Mouse (Mus musculus) brain, embryonic 14.5 days (tissue): Measurements from ENCODE around the gene Arid5a. TPM values are rescaled to one million over a fixed set of nuclear protein-coding genes. Genes with fewer than 3 reads are reported as not detected.

Experiments used
- DNase-seq: peaks from one replicate; pipeline ENCODE4 v3.0.0-alpha.2; 2011; ENCODE audit warnings: low read depth
- CTCF ChIP-seq: fragments of 200-500 bp; IDR thresholded peaks from 2 replicates; pipeline ENCODE4 v1.5.1; 2012; ENCODE audit warnings: inconsistent platforms, mild to moderate bottlenecking, moderate library complexity, borderline replicate concordance; ENCODE audit not compliant: insufficient read depth, insufficient read length; ENCODE audit errors: extremely low read depth
- POLR2A ChIP-seq: fragments of 200-500 bp; IDR thresholded peaks from 2 replicates; pipeline ENCODE4 v1.6.1; 2012; ENCODE audit warnings: mild to moderate bottlenecking, inconsistent platforms, borderline replicate concordance; ENCODE audit not compliant: poor library complexity, insufficient read depth, insufficient read length, severe bottlenecking; ENCODE audit errors: extremely low read depth
- polyA plus RNA-seq: library from polyadenylated mRNA; depleted of rRNA; stranded (reverse); fragments of >200 nt; gene quantifications from 2 replicates; pipeline ENCODE4 v1.2.3, GENCODE M21; 2012; rRNA removed

The Arid5a gene
- polyA plus RNA-seq, result 1.8 and 2.8 TPM in 2 replicates

DNA sequence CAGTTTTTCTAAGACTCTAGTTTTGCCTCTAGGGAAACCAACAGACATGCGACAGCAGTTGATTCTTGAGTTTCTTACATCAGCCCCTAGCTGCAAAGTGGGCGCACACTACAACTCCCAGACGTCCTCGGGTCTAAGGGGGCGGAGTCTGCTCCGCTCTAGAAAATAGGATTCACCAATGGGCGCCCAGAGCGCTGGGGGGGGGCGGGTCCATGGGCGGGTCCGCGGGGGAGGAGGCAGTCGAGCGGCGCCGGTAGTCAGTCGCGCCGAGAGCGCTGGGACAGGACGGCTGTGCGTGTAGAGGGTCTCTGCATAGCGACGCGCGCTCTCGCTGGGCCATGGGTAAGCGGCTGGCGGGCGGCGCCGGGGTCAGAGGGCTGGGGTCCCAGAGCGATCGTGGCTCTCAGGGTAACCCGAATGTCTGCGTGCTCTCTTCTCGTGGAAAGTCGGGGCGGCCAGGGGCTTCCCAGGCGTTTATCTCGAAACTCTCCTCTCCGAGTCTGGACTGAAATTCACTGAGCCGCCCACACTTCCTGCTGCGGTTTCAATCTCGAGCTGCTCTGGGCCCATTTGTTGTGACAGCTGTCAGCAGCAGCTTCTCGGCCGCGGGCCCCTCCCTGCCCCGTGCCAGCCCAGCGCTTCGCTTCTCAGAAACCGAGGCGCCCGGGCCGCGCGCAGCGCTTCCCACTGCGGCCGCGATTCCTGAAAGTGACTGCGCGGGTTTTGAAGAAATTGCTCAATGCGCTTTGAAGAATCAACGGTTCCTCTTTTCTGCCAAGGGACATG lies at the start of gene Arid5a:
Gene Arid5a, plus strand, starts transcription at position 239 of the 786 bp plus-strand sequence.
- no peak for TF ChIP-seq CTCF
- peak; percentile 100 for TF ChIP-seq POLR2A
- DNase-seq, result peak; percentile 98

DNA sequence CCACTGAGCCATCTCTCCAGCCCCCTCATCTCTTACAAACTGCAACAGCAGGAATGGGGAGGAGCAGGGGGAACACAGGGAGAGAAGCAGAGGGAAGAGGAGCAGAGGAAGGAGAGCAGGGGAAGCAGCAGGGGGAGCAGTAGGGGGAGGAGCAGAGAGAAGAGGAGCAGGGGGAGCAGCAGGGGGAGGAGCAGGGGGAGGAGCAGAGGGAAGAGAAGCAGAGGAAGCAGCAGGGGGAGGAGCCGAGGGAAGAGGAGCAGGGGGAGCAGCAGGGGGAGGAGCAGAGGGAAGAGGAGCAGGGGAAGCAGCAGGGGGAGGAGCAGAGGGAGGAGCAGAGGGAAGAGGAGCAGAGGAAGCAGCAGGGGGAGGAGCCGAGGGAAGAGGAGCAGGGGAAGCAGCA lies 48.9 kb upstream of the Arid5a start:
- TF ChIP-seq CTCF, result no peak
- no peak for TF ChIP-seq POLR2A
- no peak for DNase-seq

- no peak for DNase-seq
- no peak for TF ChIP-seq POLR2A
- TF ChIP-seq CTCF, result no peak
Measured at GRCm38 (mm10) chr1:36259281-36259680, 48.3 kb upstream of the Arid5a start.

DNA sequence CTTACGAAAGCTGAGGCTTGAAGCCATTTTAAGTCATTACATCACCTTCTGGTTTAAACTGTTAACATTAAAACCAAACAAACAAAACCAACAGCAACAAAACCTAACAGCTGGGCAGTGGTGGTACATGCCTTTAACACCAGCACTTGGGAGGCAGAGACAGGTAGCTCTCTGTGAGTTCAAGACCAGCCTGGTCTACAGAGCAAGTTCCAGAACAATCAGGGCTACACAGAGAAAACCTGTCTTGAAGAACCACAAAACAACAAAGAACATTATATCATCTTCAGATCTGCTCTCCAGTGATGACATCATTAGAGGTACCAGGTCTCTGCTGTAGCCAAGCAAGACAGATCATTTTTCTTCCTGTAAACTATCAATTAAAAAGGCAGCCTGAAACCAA lies 47.1 kb upstream of the Arid5a start:
- DNase-seq, result no peak
- TF ChIP-seq CTCF (no peak), POLR2A (no peak)

DNA sequence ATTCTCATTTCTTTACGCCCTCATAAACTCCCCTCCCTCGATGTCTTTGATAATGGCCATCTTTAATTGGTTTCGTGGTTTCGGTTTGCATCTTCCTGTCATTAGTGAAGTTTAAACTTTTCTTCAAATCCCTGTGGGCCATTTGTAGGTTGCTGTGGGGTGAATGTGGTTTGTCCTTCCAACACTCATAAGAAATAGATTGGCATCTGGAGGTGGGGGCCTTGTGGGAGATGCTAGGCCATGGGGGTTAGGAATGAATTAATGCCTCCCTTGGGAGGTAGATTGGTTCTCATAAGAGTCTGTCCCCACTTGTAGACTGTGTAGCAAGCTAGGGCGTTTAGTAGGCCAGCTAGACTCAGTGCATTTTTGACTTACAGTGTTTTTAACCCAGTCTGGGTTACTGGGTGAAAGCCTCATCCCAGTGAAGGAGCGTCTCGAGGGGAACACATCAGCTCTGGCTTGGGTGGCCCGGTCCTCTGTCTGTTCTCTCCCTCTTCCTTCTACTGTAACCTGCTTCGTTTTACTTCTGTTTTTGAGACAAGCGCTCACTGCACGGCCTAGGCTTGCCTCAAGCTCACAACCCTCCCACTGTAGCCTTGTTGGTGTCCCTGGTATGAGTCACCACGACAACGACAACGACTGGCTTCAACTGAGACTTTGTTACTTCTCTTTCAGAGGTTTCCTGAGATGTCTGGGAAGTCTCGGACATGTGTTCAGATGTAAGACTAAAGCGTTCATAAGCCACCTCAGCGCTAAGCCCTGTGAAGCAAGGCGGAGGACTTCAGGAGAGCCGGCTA lies 45.6 kb upstream of the Arid5a start:
- TF ChIP-seq POLR2A (no peak), CTCF (no peak)
- no peak for DNase-seq

GRCm38 (mm10) chr1:36263833-36264488 lies 43.6 kb upstream of the Arid5a start:
- peak; percentile 33 for DNase-seq
- TF ChIP-seq CTCF, result no peak
- no peak for TF ChIP-seq POLR2A

DNA sequence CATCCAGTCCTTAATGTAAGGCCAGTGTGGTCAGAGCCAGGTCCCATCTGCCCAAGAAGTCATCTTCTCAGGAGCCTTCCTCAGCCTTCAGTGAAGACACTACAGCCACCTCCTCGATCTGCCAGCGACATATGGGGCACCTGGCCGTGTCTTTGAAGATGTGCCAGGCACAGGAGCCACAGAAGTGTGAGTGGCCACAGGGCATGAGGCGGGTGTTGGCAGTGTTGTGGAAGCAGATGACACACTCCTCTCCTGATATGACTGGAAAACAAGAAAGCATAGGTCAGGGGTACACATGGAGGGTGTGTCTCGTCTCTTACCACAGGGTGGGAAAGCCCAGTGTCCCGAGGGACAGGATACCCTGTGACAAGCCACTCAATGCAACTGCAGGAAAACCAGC lies 41.2 kb upstream of the Arid5a start:
- DNase-seq, result no peak
- TF ChIP-seq POLR2A (no peak), CTCF (no peak)

- DNase-seq, result no peak
- TF ChIP-seq POLR2A (no peak), CTCF (no peak)
Measured at GRCm38 (mm10) chr1:36267595-36267994, 39.9 kb upstream of the Arid5a start.

DNA sequence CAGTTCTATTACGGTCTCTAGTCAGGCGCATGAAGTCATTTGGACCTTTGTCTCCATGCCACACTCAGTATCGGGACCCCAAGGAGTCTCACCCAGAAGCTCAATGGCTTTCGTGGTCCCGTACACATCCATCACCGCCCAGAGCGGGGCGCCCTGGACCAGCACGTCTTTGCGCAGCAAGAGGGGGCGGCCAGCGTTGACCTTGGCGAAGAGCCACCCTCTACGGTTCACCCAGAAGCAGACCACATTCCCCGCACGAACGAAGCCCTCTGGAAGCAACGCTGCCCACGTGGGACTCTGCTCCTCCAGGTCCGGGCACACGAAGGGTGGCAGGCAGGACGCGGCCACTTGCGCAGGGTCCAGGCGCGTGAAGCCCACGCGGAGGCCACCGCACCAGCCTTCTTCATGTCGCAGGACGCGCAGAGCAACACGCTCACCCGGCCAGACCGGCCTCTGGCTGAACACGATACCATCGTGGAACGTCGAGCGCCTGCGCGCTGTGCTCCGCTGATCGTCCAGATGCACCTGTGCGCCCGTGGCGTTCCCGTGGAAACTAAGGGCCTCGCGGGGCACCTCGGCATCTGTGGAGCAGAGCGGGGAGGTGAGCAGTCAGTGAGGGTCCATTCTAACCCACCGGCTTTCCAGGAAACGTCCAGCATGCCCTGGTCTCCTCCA lies 38.3 kb upstream of the Arid5a start:
- DNase-seq, result no peak
- TF ChIP-seq POLR2A, result no peak

DNA sequence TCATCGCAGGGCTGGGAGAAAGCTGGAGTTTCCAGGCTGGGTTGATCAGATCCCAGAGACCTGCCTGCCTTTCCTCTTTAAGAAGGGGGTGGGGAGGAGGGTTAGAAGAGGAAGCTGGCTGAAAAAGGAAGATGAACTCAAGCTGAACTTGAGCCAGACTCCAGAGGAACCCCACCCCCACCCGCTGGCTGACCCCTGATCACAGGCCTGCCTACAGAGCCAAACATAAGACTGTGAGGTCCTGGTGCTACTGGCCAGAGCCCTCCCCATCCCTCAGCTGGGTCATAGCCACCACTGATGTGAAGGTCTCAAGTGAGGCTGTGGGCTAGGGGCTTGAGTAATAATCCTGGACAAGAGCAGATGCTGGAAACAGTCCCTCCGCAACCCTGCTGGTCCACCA lies 36.9 kb upstream of the Arid5a start:
- TF ChIP-seq POLR2A (no peak), CTCF (no peak)
- DNase-seq, result no peak
